Mouse (Mus musculus) thymus, postnatal 36 days (tissue): ENCODE data around the gene Wdr63.

Experiments
- DNase-seq, 2 experiments: peaks; one replicate each; pipeline ENCODE4 v3.0.0; 2022; ENCODE audit warnings: mixed read lengths in 2 of 2

The Wdr63 gene

GRCm38 (mm10) chr3:146121310-146122124 is 13.6 kb upstream of the Wdr63 start:
- DNase-seq: peak; percentile 74 to 83

DNA sequence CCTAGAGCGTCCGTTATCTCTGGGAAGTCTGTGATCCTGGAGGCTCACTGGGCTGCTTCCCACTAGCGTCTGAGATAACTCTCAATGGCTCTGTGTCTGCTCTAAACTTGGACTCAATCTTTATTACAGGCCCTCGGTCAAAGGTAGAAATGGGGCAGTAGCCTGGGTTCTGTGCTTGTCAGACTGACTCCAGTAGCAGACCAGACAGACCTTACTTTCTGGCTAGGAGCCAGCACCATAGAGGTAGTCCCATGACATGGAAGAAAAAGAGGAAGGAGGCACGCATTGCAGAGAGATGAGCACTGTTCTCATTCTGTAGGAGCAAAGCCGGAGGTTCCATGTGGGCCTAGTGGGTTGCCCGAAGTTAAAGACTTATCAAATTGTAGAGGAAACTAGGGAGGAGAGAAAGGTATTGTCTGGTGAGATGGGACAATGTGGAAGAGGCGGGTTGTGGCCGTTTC is 10.1 kb upstream of the Wdr63 start:
- DNase-seq: no peak

DNA sequence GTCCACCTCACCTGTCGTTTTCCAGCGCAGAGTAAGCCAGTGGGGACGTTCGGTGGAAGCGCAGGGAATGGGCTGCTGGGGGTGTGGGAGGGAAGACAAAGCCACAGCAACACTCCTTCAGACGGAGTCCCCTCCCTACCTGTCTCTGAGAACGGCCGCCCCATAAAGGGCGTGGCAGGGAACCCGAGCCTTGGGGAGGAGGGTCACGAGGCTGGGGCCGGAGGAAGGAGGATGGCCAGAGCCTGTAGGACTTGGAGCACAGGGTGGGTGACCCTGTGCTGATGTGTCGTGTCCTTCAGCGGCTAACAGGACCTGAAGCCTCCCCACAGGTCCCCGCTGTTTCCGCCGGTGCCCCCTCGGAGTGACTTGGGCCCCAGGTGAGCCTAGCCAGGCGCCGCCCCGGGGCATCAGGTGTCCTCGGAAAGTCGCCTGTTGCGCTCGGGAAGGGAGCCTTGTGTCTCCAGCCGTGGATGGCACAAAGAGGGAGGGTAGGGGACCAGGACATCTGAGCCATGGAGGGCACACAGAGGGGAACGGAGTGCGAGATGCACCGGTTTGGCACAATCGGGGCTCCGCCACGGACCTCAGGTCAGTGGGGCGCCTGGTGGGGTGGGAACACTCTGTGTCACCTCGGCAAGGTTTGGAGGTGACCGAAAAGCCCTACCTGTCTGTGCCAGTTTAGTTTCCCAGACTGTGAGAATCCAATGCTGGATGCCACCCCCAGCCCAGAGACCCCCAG is 9.5 kb upstream of the Wdr63 start, which contains the start of gene Mcoln3:
TSS of gene Mcoln3 (plus strand) at position 193 of the 739 bp plus-strand sequence.
- DNase-seq: no peak

- DNase-seq: no peak
Measured at GRCm38 (mm10) chr3:146110916-146111315, 3.0 kb upstream of the Wdr63 start.

GRCm38 (mm10) chr3:146110358-146110757 is 2.4 kb upstream of the Wdr63 start:
- no peak for DNase-seq

- DNase-seq: no peak
Measured at GRCm38 (mm10) chr3:146108945-146109344, 1.0 kb upstream of the Wdr63 start.

DNA sequence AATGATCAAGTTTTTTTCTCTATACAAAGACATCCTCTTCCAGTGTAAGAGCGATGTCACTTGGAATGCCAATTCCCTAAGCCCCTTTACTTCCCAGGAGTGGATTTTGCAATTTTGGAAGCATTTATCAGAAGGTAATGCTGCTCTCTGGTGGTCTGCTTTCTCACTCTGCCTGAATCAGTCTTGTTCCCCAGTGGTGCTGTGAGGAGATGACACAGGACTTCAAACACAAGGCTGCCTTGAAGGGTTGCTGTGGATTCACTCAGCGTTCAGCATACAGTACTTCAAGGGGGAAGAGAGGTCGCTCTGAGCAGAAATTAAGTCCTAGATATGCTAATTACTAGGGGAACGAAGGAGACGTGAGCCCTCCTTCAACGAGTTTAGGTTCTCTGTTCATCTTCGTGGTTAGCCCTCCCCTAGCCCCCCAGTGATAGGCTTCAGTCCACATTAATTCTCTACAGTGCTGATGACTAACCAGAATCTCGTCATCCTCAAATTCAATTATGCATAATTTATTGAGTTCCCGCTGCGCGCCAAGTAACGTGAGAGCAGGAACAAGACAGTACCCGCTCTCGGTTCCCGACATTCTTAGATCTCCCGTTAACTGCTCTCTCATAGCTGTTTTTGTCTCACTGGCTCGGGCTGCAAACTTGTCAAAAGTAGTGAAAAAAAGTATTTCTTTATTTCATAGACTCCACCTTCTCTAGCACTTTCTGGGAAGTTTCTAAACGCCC is 647 bp downstream of the Wdr63 start:
- DNase-seq: no peak

DNA sequence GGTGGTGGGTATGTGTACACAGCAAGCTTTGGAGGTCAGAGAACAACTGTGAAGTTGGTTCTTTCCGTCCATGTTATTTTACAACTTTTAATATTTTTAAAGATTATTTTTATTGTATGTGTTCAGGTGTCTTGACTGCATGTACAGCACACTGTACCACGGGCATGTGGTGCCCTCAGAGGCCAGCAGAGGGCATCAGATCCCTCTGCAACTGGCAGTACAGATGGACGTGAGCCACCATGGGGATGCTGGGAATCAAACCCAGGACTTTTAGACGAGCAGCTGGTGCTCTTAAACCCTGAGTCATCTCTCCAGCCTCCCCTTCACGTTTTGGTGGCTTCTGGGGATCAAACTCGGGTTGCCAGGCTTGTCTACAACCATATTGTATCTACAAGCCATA is 5.9 kb downstream of the Wdr63 start:
- DNase-seq: peak; percentile 47 to 48

DNA sequence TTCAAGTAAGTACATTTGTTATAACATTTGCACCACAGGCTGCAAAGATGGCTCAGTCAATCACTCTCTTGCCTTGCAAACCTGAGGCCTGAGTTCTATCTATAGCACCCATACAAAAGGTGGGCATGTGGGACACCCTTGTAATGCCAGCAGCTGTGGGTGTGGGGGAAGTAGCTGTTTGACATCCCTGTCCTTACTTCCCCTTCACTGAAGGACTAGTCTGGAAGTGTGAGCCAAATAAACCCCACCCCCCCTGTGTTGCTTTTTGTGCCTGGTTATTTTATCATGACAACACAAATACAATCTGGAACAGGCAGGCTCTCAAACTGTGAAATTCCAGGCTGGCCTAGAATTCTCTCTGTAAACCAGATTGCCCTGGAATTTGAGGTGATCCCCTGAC is 8.0 kb downstream of the Wdr63 start:
- no peak for DNase-seq

DNA sequence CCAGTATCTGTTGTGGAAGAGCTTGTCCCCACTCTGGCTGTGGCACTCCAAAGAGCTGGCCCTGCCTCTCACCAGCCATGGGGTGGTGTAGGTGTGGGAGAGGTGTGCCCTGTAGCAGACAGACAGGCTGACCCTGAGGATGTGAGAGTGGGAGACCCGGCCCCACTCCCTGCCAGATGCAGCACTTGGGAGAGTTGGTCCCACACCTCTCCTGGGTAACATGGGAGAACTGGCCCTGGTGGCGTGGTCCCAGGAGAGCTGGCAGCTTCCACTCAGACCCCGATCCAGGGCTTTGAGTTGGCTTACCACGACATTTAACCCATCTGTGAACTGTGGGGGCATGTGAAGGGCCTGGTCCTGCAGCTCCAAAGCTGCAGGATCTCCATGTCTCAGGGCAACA is 10.1 kb downstream of the Wdr63 start:
- DNase-seq: no peak

GRCm38 (mm10) chr3:146096986-146097385 is 10.9 kb downstream of the Wdr63 start:
- DNase-seq: no peak

- DNase-seq: no peak
Measured at GRCm38 (mm10) chr3:146095066-146095465, 12.9 kb downstream of the Wdr63 start.

DNA sequence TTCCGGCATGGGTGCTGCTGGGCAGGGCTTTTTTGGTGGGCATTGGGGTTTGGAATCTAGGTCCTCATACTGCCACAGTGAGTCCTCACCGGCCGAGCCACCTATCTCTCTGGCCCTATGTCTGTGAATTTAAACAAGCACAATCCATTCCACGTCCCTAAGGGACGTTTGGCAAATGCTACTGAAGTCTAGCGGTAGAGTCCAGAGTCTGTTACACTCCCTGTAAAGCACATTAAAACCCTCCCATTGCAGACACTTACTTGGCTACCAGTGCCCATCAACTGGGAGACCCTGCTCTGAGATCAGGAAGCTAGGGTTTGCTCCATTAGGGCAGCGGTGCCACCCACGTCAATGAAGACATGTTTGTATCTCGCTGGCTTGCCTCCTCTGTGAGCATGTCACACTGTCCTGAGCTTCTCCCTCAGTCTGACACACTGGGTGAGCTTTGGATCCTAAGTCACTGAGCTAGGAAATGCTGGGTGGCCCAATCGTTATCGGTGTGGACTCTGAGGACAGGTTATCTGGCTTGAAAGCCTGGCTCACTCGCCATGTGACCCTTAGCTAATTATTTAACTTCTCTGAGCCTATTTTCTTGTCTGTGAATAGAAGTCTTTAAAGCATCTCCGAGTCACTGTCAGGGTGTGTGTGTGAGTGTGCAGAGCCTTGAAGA is 16.8 kb downstream of the Wdr63 start:
- no peak for DNase-seq

DNA sequence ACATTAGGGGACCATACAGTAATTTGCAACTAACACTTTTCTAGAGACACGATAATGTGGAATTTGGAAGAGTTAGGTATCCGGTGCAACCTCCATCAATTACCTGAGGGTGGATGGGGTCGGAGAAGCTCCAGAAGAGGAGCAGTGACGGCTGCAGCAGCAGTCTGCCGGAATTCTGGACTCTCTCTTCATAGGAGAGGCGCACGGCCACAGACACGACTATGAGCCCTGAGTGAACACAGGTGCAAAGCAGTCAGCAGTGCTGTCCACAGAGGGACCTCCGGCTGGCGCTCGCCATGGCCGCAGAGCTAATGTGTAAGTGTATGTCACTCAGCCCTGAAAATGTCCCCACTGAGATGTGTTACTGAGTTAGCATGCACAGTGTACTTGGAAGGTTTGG is 27.7 kb downstream of the Wdr63 start:
- DNase-seq: no peak

- no peak for DNase-seq
Measured at GRCm38 (mm10) chr3:146072780-146073179, 35.1 kb downstream of the Wdr63 start.

DNA sequence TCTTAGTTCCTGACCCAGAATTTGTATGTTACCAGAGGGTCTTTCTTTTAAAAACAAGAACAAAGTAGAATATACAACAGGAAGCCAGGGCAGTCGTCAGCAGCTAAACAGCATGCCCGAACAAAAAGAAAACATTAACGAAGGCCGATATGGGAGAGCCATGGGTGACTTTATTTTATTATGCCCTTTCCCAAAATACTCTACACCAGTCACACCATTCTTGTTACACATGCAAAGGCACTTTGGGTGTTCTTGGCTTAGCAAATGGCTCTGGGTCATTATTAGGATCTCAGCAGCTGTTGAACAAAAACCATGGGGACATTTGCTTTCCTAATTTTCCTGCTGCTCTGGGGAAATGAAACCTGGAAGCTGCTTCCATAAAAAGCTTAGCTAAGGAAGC is 38.7 kb downstream of the Wdr63 start:
- no peak for DNase-seq

- DNase-seq: peak; percentile 52 to 67
Measured at GRCm38 (mm10) chr3:146063146-146063545, 44.8 kb downstream of the Wdr63 start.

GRCm38 (mm10) chr3:146059356-146059926 is 48.5 kb downstream of the Wdr63 start:
- no peak for DNase-seq

- DNase-seq: peak in 1 of 2 experiments; percentile 51
Measured at GRCm38 (mm10) chr3:146058263-146058662, 49.7 kb downstream of the Wdr63 start.

DNA sequence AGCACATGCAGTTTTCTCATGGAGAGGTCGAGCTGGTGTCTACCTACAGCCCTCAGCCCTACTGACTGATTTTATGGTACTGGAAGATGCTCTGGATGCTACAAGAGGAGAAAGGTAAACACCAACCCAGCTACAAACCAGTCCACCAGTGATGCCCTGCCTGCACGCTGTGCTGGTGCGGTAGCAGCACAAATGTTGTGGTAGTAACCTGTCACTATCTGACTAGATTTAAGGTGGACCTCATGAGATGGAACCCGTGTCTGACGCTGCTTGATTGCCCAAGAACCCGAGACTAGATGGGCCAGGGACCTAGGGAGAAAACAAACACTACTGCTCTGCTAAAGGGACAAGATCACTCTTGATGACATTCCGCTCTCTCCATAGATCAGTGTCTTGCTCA is 50.8 kb downstream of the Wdr63 start:
- no peak for DNase-seq

DNA sequence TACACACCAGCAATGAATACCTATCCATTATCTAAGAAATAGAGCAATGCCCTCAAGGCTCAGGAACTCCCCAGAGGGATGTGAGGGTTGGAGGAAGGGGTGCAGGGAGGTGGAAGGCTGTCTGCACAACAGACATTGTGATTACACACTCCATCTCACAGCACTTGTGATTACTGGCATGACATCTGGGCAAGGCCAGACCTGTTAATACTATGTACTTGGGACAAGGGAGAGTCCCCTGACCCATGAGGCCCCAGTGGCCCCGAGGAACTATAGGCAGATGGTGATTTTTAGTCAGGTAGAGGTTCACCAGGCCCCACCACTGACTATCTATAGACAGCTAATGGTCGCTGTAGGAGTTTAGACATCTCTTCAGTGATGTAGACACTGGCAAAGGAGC is 54.1 kb downstream of the Wdr63 start:
- no peak for DNase-seq

DNA sequence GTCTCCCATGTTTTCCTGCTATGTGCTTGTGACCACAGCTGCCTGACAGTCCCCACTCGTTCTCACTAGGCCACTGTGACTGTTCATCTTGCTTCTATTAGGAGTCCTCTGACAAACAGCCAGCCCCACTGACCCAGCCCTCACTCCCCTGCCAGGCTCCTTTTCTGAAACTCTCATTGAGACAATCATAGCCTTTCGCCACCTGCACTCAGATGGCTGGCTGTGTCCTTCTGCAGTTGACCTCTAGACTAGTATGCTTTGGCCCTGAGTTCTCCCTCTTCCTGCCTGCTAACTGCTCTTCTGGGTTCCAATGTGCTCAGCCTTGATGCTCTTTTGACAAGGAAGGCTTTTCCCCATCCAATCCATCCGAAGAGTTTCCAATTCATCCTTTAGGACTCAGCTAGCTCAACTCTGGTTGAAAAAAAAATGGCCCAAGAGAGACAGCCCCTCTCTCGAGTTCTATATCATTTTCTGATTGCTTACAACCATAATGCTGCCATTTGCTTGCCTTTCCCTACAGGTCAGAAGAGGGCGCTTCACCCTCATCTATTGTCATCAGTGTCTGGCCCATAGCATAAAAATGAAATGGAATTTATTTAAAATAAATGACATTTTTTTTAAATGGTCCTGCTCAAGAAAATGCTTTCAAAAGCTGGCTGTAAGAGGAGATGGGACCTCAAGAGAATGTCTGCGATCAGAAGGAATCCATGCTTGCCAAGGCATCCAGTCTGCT is 54.7 kb downstream of the Wdr63 start:
- no peak for DNase-seq
